Mouse (Mus musculus) MEL (cell line): ENCODE measurements at regions not wholly inside any gene's neighbourhood (a gene's known extent, or its start where the extent isn't known, plus 50 kb on each side); places are given as distances from the start of the nearest gene placed in this dataset.

Experiments
- DNase-seq: peaks from one replicate; pipeline ENCODE4 v3.0.0; 2011; ENCODE audit warnings: low read depth, low spot score
- H3K27ac ChIP-seq: 2 replicates; pipeline ENCODE4 v1.5.1; 2012; ENCODE audit warnings: low read depth, mild to moderate bottlenecking, control low read depth, low read length, moderate library complexity; ENCODE audit not compliant: control insufficient read depth
- H3K27me3 ChIP-seq, 2 experiments: fragments of 150-350 bp in 1 of 2; sonication (generic) in 1 of 2; 2 replicates each; pipeline ENCODE4 v1.6.1; 2012; ENCODE audit warnings: low read length in 2 of 2, mild to moderate bottlenecking in 2 of 2, improper control_type of control experiment in 1 of 2, moderate library complexity in 1 of 2; ENCODE audit not compliant: insufficient read depth in 2 of 2, control insufficient read depth in 1 of 2
- H3K36me3 ChIP-seq, 2 experiments: 2 replicates each; pipeline ENCODE4 v1.6.1; 2012 to 2014; ENCODE audit warnings: low read length in 2 of 2, improper control_type of control experiment in 1 of 2, inconsistent platforms in 1 of 2, mild to moderate bottlenecking in 1 of 2; ENCODE audit not compliant: insufficient read depth in 2 of 2, control insufficient read depth in 1 of 2
- H3K4me1 ChIP-seq, 2 experiments: fragments of 150-350 bp in 1 of 2; sonication (generic) in 1 of 2; 2 replicates each; pipeline ENCODE4 v1.6.1; 2012; ENCODE audit warnings: low read length in 2 of 2, improper control_type of control experiment in 1 of 2, mild to moderate bottlenecking in 1 of 2; ENCODE audit not compliant: insufficient read depth in 2 of 2, control insufficient read depth in 1 of 2
- H3K4me3 ChIP-seq, 2 experiments: fragments of 150-350 bp in 1 of 2; sonication (generic) in 1 of 2; 2 replicates each; pipeline ENCODE4 v1.5.1; 2012; ENCODE audit warnings: low read depth in 2 of 2, low read length in 2 of 2, mild to moderate bottlenecking in 2 of 2, moderate library complexity in 2 of 2, control low read depth in 1 of 2, improper control_type of control experiment in 1 of 2; ENCODE audit not compliant: control insufficient read depth in 1 of 2, insufficient read depth in 1 of 2
- H3K79me2 ChIP-seq: 2 replicates; pipeline ENCODE4 v1.6.1; 2012; ENCODE audit warnings: mild to moderate bottlenecking, low read length, moderate library complexity; ENCODE audit not compliant: control insufficient read depth, poor library complexity, insufficient read depth
- H3K9ac ChIP-seq: 2 replicates; pipeline ENCODE4 v1.6.1; 2012; ENCODE audit warnings: low read depth, mild to moderate bottlenecking, control low read depth, low read length, moderate library complexity; ENCODE audit not compliant: control insufficient read depth, poor library complexity, severe bottlenecking
- H3K9me3 ChIP-seq: fragments of 150-350 bp; sonication (generic); replicated peaks from 2 replicates; pipeline ENCODE4 v1.6.1; 2012; ENCODE audit warnings: mild to moderate bottlenecking, low read length, improper control_type of control experiment, moderate library complexity; ENCODE audit not compliant: insufficient read depth
- CHD1 ChIP-seq: IDR thresholded peaks from 2 replicates; pipeline ENCODE4 v1.6.1; 2012; ENCODE audit warnings: low read depth, mild to moderate bottlenecking, inconsistent platforms, low read length, improper control_type of control experiment
- CHD2 ChIP-seq: IDR thresholded peaks from 2 replicates; pipeline ENCODE4 v1.6.1; 2011; ENCODE audit warnings: low read length, improper control_type of control experiment
- CTCF ChIP-seq, 3 experiments: IDR thresholded peaks in 2 of 3; conservative IDR thresholded peaks in 1 of 3; 2 replicates each; pipeline ENCODE4 v1.5.1; 2011 to 2012; ENCODE audit warnings: low read length in 3 of 3, low read depth in 2 of 3, mild to moderate bottlenecking in 2 of 3, improper control_type of control experiment in 1 of 3, inconsistent platforms in 1 of 3, mixed read lengths in 1 of 3, moderate library complexity in 1 of 3; ENCODE audit not compliant: control insufficient read depth in 1 of 3, insufficient read depth in 1 of 3, poor library complexity in 1 of 3, severe bottlenecking in 1 of 3
- EP300 ChIP-seq, 2 experiments: IDR thresholded peaks; 2 replicates each; pipeline ENCODE4 v1.6.1; 2011; ENCODE audit warnings: improper control_type of control experiment in 2 of 2, low read length in 2 of 2, low read depth in 1 of 2, mild to moderate bottlenecking in 1 of 2
- ETS1 ChIP-seq: IDR thresholded peaks from 2 replicates; pipeline ENCODE4 v1.6.1; 2012; ENCODE audit warnings: low read depth, mild to moderate bottlenecking, inconsistent platforms, low read length, improper control_type of control experiment, moderate library complexity
- GABPA ChIP-seq: IDR thresholded peaks from 2 replicates; pipeline ENCODE4 v1.6.1; 2012; ENCODE audit warnings: low read depth, mild to moderate bottlenecking, inconsistent platforms, low read length, improper control_type of control experiment, moderate library complexity
- JUND ChIP-seq: IDR thresholded peaks from 2 replicates; pipeline ENCODE4 v1.6.1; 2011; ENCODE audit warnings: low read depth, mild to moderate bottlenecking, improper control_type of control experiment, low read length
- MAX ChIP-seq: IDR thresholded peaks from 2 replicates; pipeline ENCODE4 v1.6.1; 2011; ENCODE audit warnings: low read length, improper control_type of control experiment
- MEF2A ChIP-seq: IDR thresholded peaks from 2 replicates; pipeline ENCODE4 v1.6.1; 2014; ENCODE audit warnings: low read depth, mild to moderate bottlenecking, inconsistent platforms, low read length, improper control_type of control experiment; ENCODE audit not compliant: poor library complexity, insufficient replicate concordance, severe bottlenecking; ENCODE audit errors: extremely low read depth
- NELFE ChIP-seq: IDR thresholded peaks from 2 replicates; pipeline ENCODE4 v1.6.1; 2011; ENCODE audit warnings: low read depth, low read length, improper control_type of control experiment
- NRF1 ChIP-seq: IDR thresholded peaks from 2 replicates; pipeline ENCODE4 v1.6.1; 2014; ENCODE audit warnings: low read depth, mild to moderate bottlenecking, inconsistent platforms, low read length, improper control_type of control experiment, moderate library complexity; ENCODE audit not compliant: poor library complexity, insufficient read depth, severe bottlenecking
- RAD21 ChIP-seq: IDR thresholded peaks from 2 replicates; pipeline ENCODE4 v1.6.1; 2011; ENCODE audit warnings: mild to moderate bottlenecking, low read depth, low read length, improper control_type of control experiment
- RCOR1 ChIP-seq: IDR thresholded peaks from 2 replicates; pipeline ENCODE4 v1.6.1; 2012; ENCODE audit warnings: low read depth, mild to moderate bottlenecking, inconsistent platforms, low read length, improper control_type of control experiment
- SMC3 ChIP-seq: IDR thresholded peaks from 2 replicates; pipeline ENCODE4 v1.6.1; 2011; ENCODE audit warnings: low read depth, low read length, improper control_type of control experiment
- TAL1 ChIP-seq: IDR thresholded peaks from 2 replicates; pipeline ENCODE4 v1.6.1; 2012; ENCODE audit warnings: mild to moderate bottlenecking, inconsistent platforms, low read length, moderate library complexity, mixed read lengths
- UBTF ChIP-seq: IDR thresholded peaks from 2 replicates; pipeline ENCODE4 v1.6.1; 2012; ENCODE audit warnings: low read depth, mild to moderate bottlenecking, inconsistent platforms, low read length, improper control_type of control experiment, moderate library complexity, borderline replicate concordance; ENCODE audit not compliant: insufficient read depth
- USF2 ChIP-seq, 2 experiments: IDR thresholded peaks; 2 replicates each; pipeline ENCODE4 v1.6.1; 2011 to 2012; ENCODE audit warnings: improper control_type of control experiment in 2 of 2, low read length in 2 of 2, borderline replicate concordance in 1 of 2, inconsistent platforms in 1 of 2, low read depth in 1 of 2, mild to moderate bottlenecking in 1 of 2; ENCODE audit not compliant: insufficient read depth in 1 of 2
- ZC3H11A ChIP-seq: IDR thresholded peaks from 2 replicates; pipeline ENCODE4 v1.6.1; 2012; ENCODE audit warnings: low read depth, mild to moderate bottlenecking, inconsistent platforms, low read length, improper control_type of control experiment
- ZKSCAN1 ChIP-seq: IDR thresholded peaks from 2 replicates; pipeline ENCODE4 v1.6.1; 2012; ENCODE audit warnings: low read depth, mild to moderate bottlenecking, inconsistent platforms, low read length, improper control_type of control experiment, moderate library complexity
- ZMIZ1 ChIP-seq: IDR thresholded peaks from 2 replicates; pipeline ENCODE4 v1.6.1; 2012; ENCODE audit warnings: low read depth, mild to moderate bottlenecking, inconsistent platforms, low read length, improper control_type of control experiment, moderate library complexity

GRCm38 (mm10) chr16:76215558-76215957 lies 158.1 kb downstream of the Nrip1 start:
- DNase-seq: no peak
- Histone ChIP-seq H3K9ac (no peak overlapping the region), H3K4me1 (no peaks in the 10 kb centered on the region), H3K27me3 (no peaks in the 10 kb centered on the region; a peak in 1 of 4 replicates), H3K36me3 (no peaks in the 10 kb centered on the region), H3K27ac (no peak overlapping the region), H3K79me2 (no peaks in the 10 kb centered on the region), H3K9me3 (no peaks in the 10 kb centered on the region), H3K4me3 (no peak overlapping the region)
- TF ChIP-seq ZKSCAN1 (no peak), NRF1 (no peak), ETS1 (no peak), CHD1 (no peak), NELFE (no peak), ZMIZ1 (no peak), RCOR1 (no peak), GABPA (no peak), MAX (no peak), CHD2 (no peak), TAL1 (no peak), MEF2A (no peak), EP300 (IDR thresholded peaks at IDR 0.05; ENCODE audit: low read depth in 1 of 2, low read length in 2 of 2) (no peak), ZC3H11A (no peak), UBTF (no peak), USF2 (IDR thresholded peaks at IDR 0.05; ENCODE audit: borderline replicate concordance in 1 of 2, insufficient read depth in 1 of 2, low read depth in 1 of 2, low read length in 2 of 2) (no peak)

GRCm38 (mm10) chr16:76201773-76202571 lies 171.7 kb downstream of the Nrip1 start:
- Histone ChIP-seq H3K4me1 (no peaks in the 10 kb centered on the region), H3K4me3 (no peak overlapping the region), H3K27ac (no peak overlapping the region), H3K36me3 (no peaks in the 10 kb centered on the region), H3K27me3 (peaks cover 0 to 3% of the 10 kb centered on the region in 2 experiments; a peak in 1 of 4 replicates), H3K9me3 (no peaks in the 10 kb centered on the region), H3K9ac (no peak overlapping the region), H3K79me2 (no peaks in the 10 kb centered on the region)
- DNase-seq: peak; percentile 36
- TF ChIP-seq CHD2 (no peak), JUND (no peak), RAD21 (peak; percentile 65), ZC3H11A (peak; percentile 67), NRF1 (no peak), CTCF (IDR thresholded peaks at IDR 0.05 in 2 of 3, conservative IDR thresholded peaks at IDR 0.05 in 1 of 3; ENCODE audit: control insufficient read depth in 1 of 3, insufficient read depth in 1 of 3, low read depth in 2 of 3, low read length in 3 of 3, poor library complexity in 1 of 3, severe bottlenecking in 1 of 3) (peak in 2 of 3 experiments; percentile 41 to 51; a peak in 4 of 6 replicates), SMC3 (peak; percentile 67)
